Mouse (Mus musculus) cerebellum, adult 11-12 months (tissue): ENCODE results near the gene Gabpb2.
A peak's percentile ranks its signal among the peaks of the same experiment; 100 is the strongest.

Source experiments
- DNase-seq: peaks from one replicate; pipeline ENCODE4 v3.0.0; 2022

Gene Gabpb2

GRCm38 (mm10) chr3:95194721-95195135 is 23.0 kb downstream of the Gabpb2 start:
- peak; percentile 55 for DNase-seq

- DNase-seq: no peak
These were observed 30.8 kb downstream of the Gabpb2 start for GRCm38 (mm10) chr3:95186888-95187287.

GRCm38 (mm10) chr3:95186100-95186499 is 31.6 kb downstream of the Gabpb2 start:
- no peak for DNase-seq

- no peak for DNase-seq
These were observed 32.7 kb downstream of the Gabpb2 start for GRCm38 (mm10) chr3:95184796-95185577.

- DNase-seq: no peak
These were observed 35.9 kb downstream of the Gabpb2 start for GRCm38 (mm10) chr3:95181841-95182240.

- DNase-seq: no peak
These were observed 37.8 kb downstream of the Gabpb2 start for GRCm38 (mm10) chr3:95179890-95180289.

GRCm38 (mm10) chr3:95178948-95179347 is 38.8 kb downstream of the Gabpb2 start:
- DNase-seq: no peak

GRCm38 (mm10) chr3:95177583-95177982 is 40.1 kb downstream of the Gabpb2 start:
- no peak for DNase-seq

- no peak for DNase-seq
These were observed 41.2 kb downstream of the Gabpb2 start for GRCm38 (mm10) chr3:95176500-95176899.

GRCm38 (mm10) chr3:95174011-95174592 is 43.6 kb downstream of the Gabpb2 start:
- peak; percentile 79 for DNase-seq

GRCm38 (mm10) chr3:95173256-95173949 is 44.3 kb downstream of the Gabpb2 start:
- peak; percentile 32 for DNase-seq

- peak; percentile 28 for DNase-seq
These were observed 45.0 kb downstream of the Gabpb2 start for GRCm38 (mm10) chr3:95172526-95173255.

- peak; percentile 16 for DNase-seq
These were observed 46.6 kb downstream of the Gabpb2 start for GRCm38 (mm10) chr3:95171105-95171504.

GRCm38 (mm10) chr3:95169996-95170395 is 47.7 kb downstream of the Gabpb2 start:
- no peak for DNase-seq

GRCm38 (mm10) chr3:95164840-95165239 is 52.9 kb downstream of the Gabpb2 start:
- no peak for DNase-seq

GRCm38 (mm10) chr3:95164256-95164550 is 53.5 kb downstream of the Gabpb2 start:
- peak; percentile 38 for DNase-seq

GRCm38 (mm10) chr3:95163419-95164255 is 54.1 kb downstream of the Gabpb2 start:
- DNase-seq: no peak

- no peak for DNase-seq
These were observed 55.4 kb downstream of the Gabpb2 start for GRCm38 (mm10) chr3:95162345-95162628.

- DNase-seq: peak; percentile 52
These were observed 55.9 kb downstream of the Gabpb2 start for GRCm38 (mm10) chr3:95161618-95162344.

GRCm38 (mm10) chr3:95161041-95161551 is 56.6 kb downstream of the Gabpb2 start:
- peak; percentile 64 for DNase-seq
